Mouse (Mus musculus): ENCODE measurements around the gene Spaca4. TPM values are rescaled to one million over a fixed set of nuclear protein-coding genes. Genes with fewer than 3 reads are reported as not detected.

Spaca4 gene
- total RNA-seq, 1 experiment = 0.76 TPM

- no peaks in the 10 kb centered on the region for H3K9me3 ChIP-seq (ENCODE audit: control insufficient read depth, insufficient read depth, low read depth, low read length)
- H3K27ac ChIP-seq (ENCODE audit: insufficient read depth, low read depth, low read length, poor library complexity, severe bottlenecking) = no peak overlapping the region
- no peak for DNase-seq (ENCODE audit: low read depth, low spot score)
- no peaks in the 10 kb centered on the region for H3K36me3 ChIP-seq (ENCODE audit: control insufficient read depth, insufficient read depth, low read length, poor library complexity, severe bottlenecking)
- no peak overlapping the region for H3K9ac ChIP-seq (ENCODE audit: insufficient read depth, low read depth, low read length, poor library complexity, severe bottlenecking)
- in situ Hi-C loops (cut with MboI; ENCODE audit: low sequenced_read_pairs in 2 of 2, unreplicated experiment in 2 of 2) = no loop called here
- no peaks in the 10 kb centered on the region for H3K4me1 ChIP-seq (ENCODE audit: control insufficient read depth in 2 of 2, insufficient read depth in 2 of 2, low read length in 2 of 2, poor library complexity in 1 of 2)
- H3K4me3 ChIP-seq (ENCODE audit: insufficient read depth in 1 of 2, low read depth in 1 of 2, low read length in 2 of 2, poor library complexity in 1 of 2, severe bottlenecking in 1 of 2) = no peak overlapping the region
- TF ChIP-seq HCFC1 (IDR thresholded peaks at IDR 0.05; ENCODE audit: borderline replicate concordance, insufficient read depth, low read length) = no peak
- no peak for TF ChIP-seq ZNF384 (IDR thresholded peaks at IDR 0.05; ENCODE audit: low read depth, low read length)
- no peak for TF ChIP-seq MAFK (IDR thresholded peaks at IDR 0.05; ENCODE audit: insufficient read depth, low read depth, low read length)
- TF ChIP-seq ZC3H11A (IDR thresholded peaks at IDR 0.05; ENCODE audit: borderline replicate concordance, low read depth, low read length) = no peak
- TF ChIP-seq CHD2 (IDR thresholded peaks at IDR 0.05; ENCODE audit: low read depth, low read length) = no peak
These were observed 30.1 kb upstream of the Spaca4 start for GRCm38 (mm10) chr7:45755703-45756102.

DNA sequence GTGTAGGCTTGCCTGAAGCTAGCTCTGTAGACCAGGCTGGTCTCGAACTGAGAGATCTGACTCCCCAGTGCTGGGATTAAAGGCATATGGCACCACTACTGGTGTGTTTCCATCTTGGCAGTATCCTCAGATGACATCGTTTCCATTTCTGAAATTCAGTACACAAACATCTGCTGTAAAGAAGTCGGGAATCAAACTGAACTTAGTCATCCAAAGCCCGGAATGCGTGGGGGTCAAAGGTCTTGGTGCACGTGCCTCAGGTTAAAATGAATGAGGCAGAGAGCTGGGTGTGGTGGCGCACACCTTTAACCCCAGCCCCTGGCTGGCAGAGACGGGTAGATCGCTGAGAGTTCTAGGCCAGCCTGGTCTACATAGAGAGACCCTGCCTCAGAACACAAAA is 24.5 kb upstream of the Spaca4 start:
- Histone ChIP-seq H3K4me1 (ENCODE audit: control insufficient read depth in 2 of 2, insufficient read depth in 2 of 2, low read length in 2 of 2, poor library complexity in 1 of 2) (peaks cover 2 to 16% of the 10 kb centered on the region in 2 experiments; a peak in 2 of 4 replicates), H3K9me3 (ENCODE audit: control insufficient read depth, insufficient read depth, low read depth, low read length) (no peaks in the 10 kb centered on the region), H3K9ac (ENCODE audit: insufficient read depth, low read depth, low read length, poor library complexity, severe bottlenecking) (no peak overlapping the region), H3K4me3 (ENCODE audit: insufficient read depth in 1 of 2, low read depth in 1 of 2, low read length in 2 of 2, poor library complexity in 1 of 2, severe bottlenecking in 1 of 2) (no peak overlapping the region), H3K36me3 (ENCODE audit: control insufficient read depth, insufficient read depth, low read length, poor library complexity, severe bottlenecking) (no peaks in the 10 kb centered on the region), H3K27ac (ENCODE audit: insufficient read depth, low read depth, low read length, poor library complexity, severe bottlenecking) (no peak overlapping the region)
- no peak for DNase-seq (ENCODE audit: low read depth, low spot score)
- no peak for TF ChIP-seq MAFK (IDR thresholded peaks at IDR 0.05; ENCODE audit: insufficient read depth, low read depth, low read length)
- TF ChIP-seq ZNF384 (IDR thresholded peaks at IDR 0.05; ENCODE audit: low read depth, low read length) = no peak
- TF ChIP-seq HCFC1 (IDR thresholded peaks at IDR 0.05; ENCODE audit: borderline replicate concordance, insufficient read depth, low read length) = no peak
- no peak for TF ChIP-seq ZC3H11A (IDR thresholded peaks at IDR 0.05; ENCODE audit: borderline replicate concordance, low read depth, low read length)
- in situ Hi-C loops (cut with MboI; ENCODE audit: low sequenced_read_pairs in 2 of 2, unreplicated experiment in 2 of 2) = no loop called here

DNA sequence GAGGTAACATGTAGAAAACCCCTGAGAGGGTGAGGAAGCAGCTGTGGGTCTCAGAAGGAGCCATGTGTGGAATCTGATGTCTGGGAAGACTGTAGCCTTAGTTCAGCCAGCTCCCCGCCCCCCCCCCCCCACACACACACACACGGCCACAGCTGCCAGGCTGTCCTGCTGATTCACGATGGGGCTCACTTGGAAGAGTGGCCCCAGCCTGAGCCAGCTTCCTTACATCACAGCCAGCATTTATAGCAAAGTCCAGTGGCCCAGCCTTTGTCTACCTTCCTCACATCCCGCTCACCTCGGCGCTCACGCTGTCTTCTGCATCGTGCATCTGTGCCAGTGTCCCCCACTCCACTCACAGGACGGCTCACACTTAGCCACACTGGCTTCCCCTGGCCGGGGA is 23.8 kb upstream of the Spaca4 start:
- Histone ChIP-seq H3K9ac (ENCODE audit: insufficient read depth, low read depth, low read length, poor library complexity, severe bottlenecking) (peak overlapping the region; percentile 17), H3K9me3 (ENCODE audit: control insufficient read depth, insufficient read depth, low read depth, low read length) (no peaks in the 10 kb centered on the region), H3K27ac (ENCODE audit: insufficient read depth, low read depth, low read length, poor library complexity, severe bottlenecking) (peak overlapping the region; percentile 4; the same call in 1 of the 2 replicates), H3K36me3 (ENCODE audit: control insufficient read depth, insufficient read depth, low read length, poor library complexity, severe bottlenecking) (no peaks in the 10 kb centered on the region), H3K4me1 (ENCODE audit: control insufficient read depth in 2 of 2, insufficient read depth in 2 of 2, low read length in 2 of 2, poor library complexity in 1 of 2) (peaks cover 2 to 16% of the 10 kb centered on the region in 2 experiments; a peak in 2 of 4 replicates), H3K4me3 (ENCODE audit: insufficient read depth in 1 of 2, low read depth in 1 of 2, low read length in 2 of 2, poor library complexity in 1 of 2, severe bottlenecking in 1 of 2) (peak overlapping the region in 1 of 2 experiments; percentile 53; a peak in 2 of 4 replicates)
- DNase-seq (ENCODE audit: low read depth, low spot score) = no peak
- TF ChIP-seq CHD2 (IDR thresholded peaks at IDR 0.05; ENCODE audit: low read depth, low read length) (no peak), ZNF384 (IDR thresholded peaks at IDR 0.05; ENCODE audit: low read depth, low read length) (no peak), HCFC1 (IDR thresholded peaks at IDR 0.05; ENCODE audit: borderline replicate concordance, insufficient read depth, low read length) (no peak), MAFK (IDR thresholded peaks at IDR 0.05; ENCODE audit: insufficient read depth, low read depth, low read length) (no peak), ZC3H11A (IDR thresholded peaks at IDR 0.05; ENCODE audit: borderline replicate concordance, low read depth, low read length) (no peak)
- in situ Hi-C loops (cut with MboI; ENCODE audit: low sequenced_read_pairs in 2 of 2, unreplicated experiment in 2 of 2) = loop anchor here (10.0 to 25.0 kb wide), 2 partner anchors 175 to 188 kb away; partner anchors contain the start of genes Ccdc114 (in 1 of the 2) and Emp3 (in 1 of the 2)

DNA sequence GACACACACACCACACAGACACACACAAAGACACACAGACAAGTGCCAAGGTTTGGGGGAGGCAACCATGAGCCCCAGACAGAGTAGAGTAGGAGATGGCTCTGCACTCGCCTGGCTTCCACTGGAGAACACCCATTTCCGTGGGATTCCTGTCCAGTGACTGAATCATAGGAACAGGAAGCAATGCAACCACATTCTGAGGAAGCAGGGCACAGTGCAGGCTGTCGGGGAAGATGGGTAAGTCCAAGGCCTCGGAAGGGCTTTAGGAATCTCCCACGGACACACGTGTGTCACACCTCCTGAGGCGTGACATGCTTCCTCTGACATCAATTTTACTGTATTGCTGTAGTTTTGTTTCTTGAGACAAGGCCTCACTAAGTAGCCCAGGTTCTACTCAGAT is 22.5 kb upstream of the Spaca4 start:
- no peaks in the 10 kb centered on the region for H3K36me3 ChIP-seq (ENCODE audit: control insufficient read depth, insufficient read depth, low read length, poor library complexity, severe bottlenecking)
- in situ Hi-C loops (cut with MboI; ENCODE audit: low sequenced_read_pairs in 2 of 2, unreplicated experiment in 2 of 2) = loop anchor here (10.0 to 25.0 kb wide), 2 partner anchors 177 to 189 kb away; partner anchors contain the start of genes Ccdc114 (in 1 of the 2) and Emp3 (in 1 of the 2)
- H3K4me1 ChIP-seq (ENCODE audit: control insufficient read depth in 2 of 2, insufficient read depth in 2 of 2, low read length in 2 of 2, poor library complexity in 1 of 2) = peaks cover 2 to 16% of the 10 kb centered on the region in 2 experiments; a peak in 2 of 4 replicates
- no peaks in the 10 kb centered on the region for H3K9me3 ChIP-seq (ENCODE audit: control insufficient read depth, insufficient read depth, low read depth, low read length)
- DNase-seq (ENCODE audit: low read depth, low spot score) = no peak
- no peak overlapping the region for H3K9ac ChIP-seq (ENCODE audit: insufficient read depth, low read depth, low read length, poor library complexity, severe bottlenecking)
- no peak overlapping the region; the same call in 1 of the 2 replicates for H3K27ac ChIP-seq (ENCODE audit: insufficient read depth, low read depth, low read length, poor library complexity, severe bottlenecking)
- no peak for TF ChIP-seq ZC3H11A (IDR thresholded peaks at IDR 0.05; ENCODE audit: borderline replicate concordance, low read depth, low read length)
- TF ChIP-seq CHD2 (IDR thresholded peaks at IDR 0.05; ENCODE audit: low read depth, low read length) = no peak
- TF ChIP-seq HCFC1 (IDR thresholded peaks at IDR 0.05; ENCODE audit: borderline replicate concordance, insufficient read depth, low read length) = no peak
- no peak for TF ChIP-seq ZNF384 (IDR thresholded peaks at IDR 0.05; ENCODE audit: low read depth, low read length)
- TF ChIP-seq MAFK (IDR thresholded peaks at IDR 0.05; ENCODE audit: insufficient read depth, low read depth, low read length) = no peak
- no peak overlapping the region for H3K4me3 ChIP-seq (ENCODE audit: insufficient read depth in 1 of 2, low read depth in 1 of 2, low read length in 2 of 2, poor library complexity in 1 of 2, severe bottlenecking in 1 of 2)

All from ES-E14 (cell line).